Mouse (Mus musculus) effector memory CD4-positive, alpha-beta T cell, adult 5 months (primary cell): Measurements from ENCODE around the gene 2610318N02Rik. TPM values are rescaled to one million over a fixed set of nuclear protein-coding genes. Genes with fewer than 3 reads are reported as not detected.

ENCODE experiments used
- polyA plus RNA-seq: library from polyadenylated mRNA; unstranded; fragments of 100-300 nt; shearing (Covaris generic); gene quantifications from one replicate; pipeline ENCODE4 v1.2.1, GENCODE M21; 2017

Gene 2610318N02Rik
- 1.8 TPM for polyA plus RNA-seq

DNA sequence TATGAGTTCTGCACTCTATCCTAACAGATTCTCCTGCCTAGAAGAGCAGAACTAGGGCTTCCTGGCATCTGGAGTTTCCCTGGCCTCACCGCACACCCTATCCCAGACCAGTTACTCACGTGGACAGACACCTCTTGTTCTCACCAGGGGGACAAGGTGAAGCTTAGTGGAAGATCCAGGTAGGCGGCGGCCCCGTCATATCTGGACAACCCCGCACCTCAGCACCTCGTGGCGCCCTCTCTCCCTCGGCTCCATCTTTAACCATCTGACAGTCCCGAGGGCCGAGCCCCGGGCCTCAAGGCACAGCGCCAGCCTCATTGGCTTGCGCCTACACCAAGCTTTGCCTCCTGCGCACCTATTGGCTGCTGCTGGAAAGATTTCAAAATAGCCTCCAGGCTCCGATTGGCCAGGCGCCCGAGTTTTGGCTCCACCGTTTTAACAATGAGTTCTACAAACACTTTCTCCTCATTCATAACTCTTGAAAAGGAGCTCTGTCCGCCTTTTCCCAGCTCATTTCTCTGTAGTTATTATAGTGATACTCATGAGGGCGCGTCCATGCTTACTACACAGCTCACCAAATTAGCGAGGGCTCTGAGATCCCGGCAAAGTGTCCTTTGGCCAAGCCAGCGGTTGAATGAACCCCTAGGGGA, at the start of gene 2610318N02Rik:
2610318N02Rik (minus strand) TSS at position 297 of the 650 bp plus-strand sequence.

GRCm38 (mm10) chr16:17146772-17147235, 21.8 kb upstream of the 2610318N02Rik start, which contains the start of gene Ccdc116:
TSS of gene Ccdc116 (minus strand) at chr16:17147229.

DNA sequence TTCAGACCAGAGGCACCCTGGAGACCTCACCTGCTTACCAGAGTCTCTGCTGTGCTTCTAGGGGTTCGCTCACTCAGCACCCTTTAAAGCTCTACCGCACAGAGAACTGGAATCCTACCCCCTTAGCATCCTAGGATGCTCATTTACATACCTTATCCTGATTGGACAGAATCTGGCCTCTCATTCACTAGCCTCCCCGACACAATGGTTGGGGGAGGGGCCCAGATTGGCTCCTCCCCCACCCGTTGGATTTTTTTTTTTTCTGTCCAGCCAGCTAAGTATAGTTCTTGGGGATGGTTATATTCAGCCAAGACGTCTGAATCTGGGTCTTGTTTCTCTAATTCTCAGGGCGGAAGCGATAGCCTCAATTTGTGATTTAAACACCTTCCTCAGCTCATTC, 19.4 kb upstream of the 2610318N02Rik start, which contains the start of gene Ydjc:
Ydjc (plus strand) TSS at position 283 of the 400 bp plus-strand sequence.

DNA sequence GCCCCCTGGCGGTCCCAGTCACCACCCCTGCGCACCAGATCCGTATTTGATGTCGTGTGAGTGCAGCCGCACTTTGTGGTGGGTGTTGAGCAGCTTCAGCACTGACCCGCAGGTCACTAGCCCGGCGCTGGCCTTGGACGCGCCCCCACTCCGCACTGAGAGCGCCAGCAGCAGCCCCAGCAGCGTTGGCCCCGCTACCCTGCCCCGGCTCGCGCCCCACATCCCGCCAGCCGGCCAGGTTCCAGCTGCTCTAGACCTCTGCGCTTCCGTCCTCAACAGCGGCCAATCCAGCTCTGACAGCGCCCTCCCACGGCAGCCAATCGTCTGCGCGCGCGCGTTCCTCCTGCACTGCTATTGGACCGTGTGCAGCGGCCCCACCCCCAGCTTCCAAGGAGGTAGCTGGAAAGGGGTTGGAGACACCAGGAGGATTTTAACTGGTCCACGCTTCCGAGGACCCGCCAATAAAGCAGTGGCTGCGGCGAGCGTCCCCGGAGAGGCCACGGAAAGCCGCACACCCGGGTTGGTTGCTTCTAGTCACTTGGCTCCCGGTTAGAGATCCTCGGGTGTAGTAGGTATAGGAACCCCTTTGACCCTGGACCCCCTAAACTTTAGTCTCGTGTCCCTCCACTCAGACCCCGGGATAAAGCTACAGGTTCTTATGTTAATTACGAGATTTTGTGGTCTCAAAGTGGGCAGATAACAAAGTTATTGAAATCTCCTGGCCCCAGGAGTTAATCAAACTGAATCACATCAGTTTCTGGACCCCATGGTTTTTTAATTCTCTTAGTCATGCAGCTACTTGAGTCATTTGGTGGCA, 7.3 kb upstream of the 2610318N02Rik start, which contains the start of gene Sdf2l1:
Sdf2l1 (minus strand) TSS at position 295 of the 817 bp plus-strand sequence.

GRCm38 (mm10) chr16:17110771-17111743, 13.9 kb downstream of the 2610318N02Rik start, which contains the start of gene Ppil2:
TSS of gene Ppil2 (minus strand) at chr16:17111257.

GRCm38 (mm10) chr16:17069511-17070443, 55.2 kb downstream of the 2610318N02Rik start, which contains the start of gene Ypel1:
TSS of gene Ypel1 (plus strand) at chr16:17069696.

Other genes with a start within 250 kb of the 2610318N02Rik start
- gene Ppm1f, start 228.7 kb downstream of the 2610318N02Rik start, polyA plus RNA-seq = 14.0 TPM
- 171 TPM for gene Mapk1, start 141.8 kb downstream of the 2610318N02Rik start, polyA plus RNA-seq
- gene Ypel1, start 55.5 kb downstream of the 2610318N02Rik start, polyA plus RNA-seq = 0.91 TPM
- gene Ppil2, start 13.9 kb downstream of the 2610318N02Rik start, polyA plus RNA-seq = 172 TPM
- 23.0 TPM for gene Sdf2l1, start 7.2 kb upstream of the 2610318N02Rik start, polyA plus RNA-seq
- gene Ydjc, start 19.5 kb upstream of the 2610318N02Rik start, polyA plus RNA-seq = 5.0 TPM
- 0.36 TPM for gene Ccdc116, start 22.1 kb upstream of the 2610318N02Rik start, polyA plus RNA-seq
- gene Ube2l3, start 77.5 kb upstream of the 2610318N02Rik start, polyA plus RNA-seq = 226 TPM
- 0.06 TPM for gene Rimbp3, start 83.4 kb upstream of the 2610318N02Rik start, polyA plus RNA-seq
- gene Hic2, start 108.4 kb upstream of the 2610318N02Rik start, polyA plus RNA-seq = 3.1 TPM
- gene Tmem191c, start 150.9 kb upstream of the 2610318N02Rik start, polyA plus RNA-seq = 137 TPM
- gene Serpind1, start 206.2 kb upstream of the 2610318N02Rik start, polyA plus RNA-seq = 0.67 TPM